Mouse (Mus musculus) spleen, adult 18-20 months (tissue): Measurements from ENCODE around the gene Focad.

Experiments used
- DNase-seq, 2 experiments: peaks; one replicate each; pipeline ENCODE4 v3.0.0; 2022; ENCODE audit warnings: mixed read lengths in 2 of 2

The Focad gene

DNA sequence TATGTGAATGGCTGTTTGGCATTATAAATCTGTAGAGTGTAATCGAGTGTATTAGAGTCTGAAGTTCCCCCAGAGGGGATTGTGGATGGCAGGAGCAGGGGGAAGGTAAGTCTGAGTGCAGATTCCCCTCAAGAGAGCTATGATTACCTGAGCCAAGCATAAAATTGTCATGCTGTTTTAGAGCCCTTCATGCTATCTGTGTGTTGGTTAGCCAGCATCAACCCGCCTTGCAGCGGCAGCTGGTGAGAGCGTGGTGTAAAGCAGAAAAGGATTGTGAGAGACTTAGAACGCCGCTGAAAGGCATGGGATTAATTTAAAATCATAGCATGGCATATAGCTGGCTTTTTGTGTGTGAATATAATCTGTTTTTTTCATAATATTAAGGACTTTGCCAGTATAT is 63.2 kb downstream of the Focad start:
- DNase-seq: no peak

DNA sequence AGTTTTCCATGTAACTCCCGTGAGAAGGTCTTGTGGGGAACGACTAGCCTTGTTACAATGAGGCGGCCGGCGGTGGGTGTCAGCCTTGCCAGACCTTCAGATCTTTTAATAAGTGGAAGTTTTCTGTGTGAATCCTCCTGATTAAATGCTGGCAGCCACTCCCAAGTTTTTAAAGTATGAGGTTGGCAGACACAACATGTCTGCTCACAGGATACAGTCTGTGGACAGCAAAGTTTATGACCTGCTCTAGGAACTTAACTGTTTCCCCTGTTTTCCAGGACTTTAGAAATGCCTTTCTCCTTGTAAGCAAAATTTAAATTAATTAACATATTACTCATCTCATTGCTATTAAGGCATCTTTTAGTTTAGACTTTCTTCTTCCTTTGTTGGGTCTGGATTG is 64.8 kb downstream of the Focad start:
- no peak for DNase-seq

DNA sequence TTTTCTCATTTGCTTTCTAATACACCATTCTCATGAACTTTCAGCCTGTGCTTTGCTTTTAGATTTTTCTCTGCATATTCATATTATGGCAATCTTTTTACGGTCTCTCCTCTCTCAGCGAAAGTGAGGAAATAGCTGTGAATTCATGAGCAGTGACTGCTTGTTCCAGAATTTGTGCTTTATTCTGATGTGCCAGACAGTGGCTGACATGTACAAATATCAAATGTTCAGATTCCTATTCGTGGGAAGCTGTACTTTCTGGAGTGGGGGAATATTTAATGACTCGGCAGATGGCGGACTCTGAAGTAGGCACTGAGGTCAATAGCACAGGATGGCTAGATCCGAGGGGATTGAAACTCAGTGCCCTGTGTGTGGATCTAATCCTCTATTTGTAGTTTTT is 65.3 kb downstream of the Focad start:
- no peak for DNase-seq

DNA sequence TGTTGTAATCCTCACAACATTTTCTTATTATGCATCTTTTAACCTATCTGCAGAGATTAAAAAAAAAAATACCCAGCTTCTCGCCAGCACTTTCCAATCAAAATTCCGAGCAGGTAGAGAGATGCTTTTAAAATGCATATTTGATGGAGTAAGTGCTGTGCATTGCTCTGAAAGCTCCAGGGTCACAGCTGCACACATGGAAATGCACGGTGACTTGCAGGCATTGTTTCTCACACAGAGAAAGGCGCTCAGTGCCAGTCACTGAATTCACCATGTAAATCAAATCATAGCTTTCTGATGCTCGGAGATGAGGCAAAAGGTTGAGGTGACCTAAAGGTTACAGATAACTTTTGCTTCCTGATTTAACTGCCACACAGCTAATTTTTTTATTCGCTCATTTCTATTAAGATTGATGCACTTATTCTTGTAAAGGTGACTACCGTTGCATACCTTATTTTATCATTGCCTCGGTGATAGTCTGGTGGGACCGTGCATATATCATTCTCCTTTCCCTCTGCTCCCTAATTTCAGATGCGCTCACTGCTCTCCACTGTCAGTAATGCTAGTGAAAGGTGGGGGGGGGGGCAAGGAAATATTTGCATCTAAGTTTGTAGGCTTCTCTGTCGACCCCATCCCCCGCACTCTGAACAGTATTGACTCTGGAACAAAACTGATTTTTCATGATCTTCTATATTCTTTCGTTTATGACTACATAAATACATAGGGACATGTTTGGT is 69.2 kb downstream of the Focad start:
- DNase-seq: no peak

DNA sequence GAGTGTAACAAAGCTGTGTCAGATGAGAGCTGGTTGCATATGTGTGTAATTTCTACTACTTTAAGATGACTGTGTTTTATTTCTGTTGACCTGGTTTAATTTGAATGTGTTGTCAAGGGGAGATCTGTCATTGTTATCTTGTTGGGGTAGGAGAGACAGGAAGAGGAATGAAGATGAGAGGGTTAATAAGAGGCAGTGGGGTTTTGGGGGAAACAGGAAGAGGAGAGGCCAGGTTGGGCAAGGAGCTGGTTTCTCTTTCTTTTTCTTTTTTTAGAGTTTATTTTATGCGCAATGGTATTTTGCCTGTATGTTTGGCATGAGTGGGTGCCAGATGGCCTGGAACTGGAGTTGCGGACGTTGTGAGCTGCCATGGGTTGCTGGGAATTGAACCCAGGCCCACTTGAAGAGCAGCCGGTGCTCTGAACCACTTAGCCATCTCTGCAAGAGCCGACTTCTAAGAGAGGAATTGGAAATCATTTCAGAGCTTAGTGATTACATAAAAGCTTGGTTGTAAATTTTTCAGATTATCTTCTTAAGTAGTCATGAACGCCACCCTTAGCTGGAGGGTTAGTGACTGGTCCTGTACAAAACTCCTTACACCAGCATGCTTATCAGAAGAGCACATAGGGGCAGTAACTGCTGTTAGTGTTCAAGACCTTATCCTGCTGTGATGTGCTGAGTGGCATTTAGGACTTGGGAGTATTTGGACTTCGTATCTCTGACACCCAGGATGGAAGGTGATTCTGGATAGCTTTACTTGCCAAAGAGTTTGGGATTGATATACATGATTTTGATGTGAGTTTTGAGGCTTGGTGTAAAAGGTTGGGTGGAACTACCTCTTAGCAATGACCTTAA is 72.8 kb downstream of the Focad start:
- peak in 1 of 2 experiments; percentile 5 for DNase-seq

DNA sequence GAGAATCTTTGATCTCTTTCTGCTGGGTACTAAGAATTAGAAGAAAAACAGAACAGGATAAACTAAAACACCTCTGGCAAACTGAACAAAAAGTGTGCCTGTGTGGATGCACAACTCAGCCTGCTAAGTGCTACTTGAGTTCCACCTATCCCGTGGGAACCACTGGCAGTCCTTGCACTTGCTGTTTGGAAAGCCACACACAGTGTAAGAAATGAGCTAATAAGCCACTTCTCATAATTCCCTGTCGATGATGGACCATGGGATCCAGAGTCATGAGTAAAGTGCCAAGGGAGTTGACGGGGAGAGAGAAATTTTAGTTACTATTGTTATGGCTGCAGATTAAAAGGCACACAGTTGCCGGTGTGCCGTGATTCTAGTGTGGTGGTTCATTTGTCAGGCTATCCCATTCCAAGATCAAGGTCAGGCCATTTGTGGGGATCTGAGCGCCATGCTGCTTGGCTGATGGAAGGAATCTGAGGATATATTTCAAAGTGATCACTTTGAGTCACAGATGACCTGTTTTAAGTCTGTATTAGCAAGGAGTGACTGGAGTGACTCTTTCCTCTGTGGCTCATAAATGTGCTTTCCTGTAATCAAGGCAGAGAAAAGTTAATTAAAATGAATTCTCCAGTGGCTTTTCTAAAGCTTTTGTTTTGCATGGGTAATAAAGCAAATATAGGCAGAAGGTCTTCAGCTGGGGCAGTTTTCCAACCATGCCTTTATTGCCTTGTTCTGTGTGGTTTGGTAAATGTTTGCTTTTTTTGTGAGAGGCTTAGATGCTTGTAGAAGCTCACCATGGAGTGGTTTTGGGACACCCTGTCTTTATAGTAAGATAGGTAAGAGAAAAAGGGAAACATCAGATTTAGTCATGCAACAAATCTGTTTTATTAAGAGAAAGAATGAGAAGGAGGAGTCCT is 80.9 kb downstream of the Focad start:
- no peak for DNase-seq

DNA sequence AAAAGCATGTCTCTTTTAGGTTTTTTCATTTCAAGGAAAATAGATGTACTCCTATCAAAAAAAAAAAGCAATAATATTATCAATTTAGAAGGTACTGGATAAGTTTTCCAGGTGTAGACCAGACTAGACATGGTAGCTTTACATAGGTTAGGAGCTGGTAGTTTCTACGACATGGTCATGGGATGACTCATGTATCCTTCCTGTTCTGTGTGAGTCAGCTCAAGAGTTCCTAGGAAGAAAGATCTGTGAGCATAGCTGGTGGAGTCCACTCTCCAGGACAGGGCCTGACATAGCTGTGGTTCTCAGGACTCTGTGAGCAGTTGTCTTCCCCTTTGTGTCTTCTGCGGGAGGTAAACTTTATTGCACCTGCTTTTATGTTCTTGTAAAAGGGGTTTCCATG is 84.9 kb downstream of the Focad start:
- DNase-seq: no peak

DNA sequence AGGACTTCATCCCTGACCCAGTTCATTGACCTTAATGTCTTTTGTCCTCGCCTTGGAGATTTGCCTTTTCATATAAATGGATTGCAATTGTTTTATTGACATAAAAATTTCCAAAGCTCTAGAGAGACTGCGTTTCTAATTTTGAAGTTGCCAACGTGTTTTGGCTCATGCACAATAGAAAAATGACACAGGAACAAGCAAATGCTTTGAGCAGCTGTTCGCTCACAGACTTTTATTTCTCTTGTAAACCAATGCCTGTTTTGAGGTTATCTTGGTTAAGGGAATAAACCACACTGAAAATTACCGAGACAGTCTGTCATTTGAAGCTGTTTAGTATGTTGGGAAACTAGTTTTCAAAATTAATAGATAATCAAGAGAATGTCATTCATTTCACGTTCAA is 89.9 kb downstream of the Focad start:
- DNase-seq: no peak

DNA sequence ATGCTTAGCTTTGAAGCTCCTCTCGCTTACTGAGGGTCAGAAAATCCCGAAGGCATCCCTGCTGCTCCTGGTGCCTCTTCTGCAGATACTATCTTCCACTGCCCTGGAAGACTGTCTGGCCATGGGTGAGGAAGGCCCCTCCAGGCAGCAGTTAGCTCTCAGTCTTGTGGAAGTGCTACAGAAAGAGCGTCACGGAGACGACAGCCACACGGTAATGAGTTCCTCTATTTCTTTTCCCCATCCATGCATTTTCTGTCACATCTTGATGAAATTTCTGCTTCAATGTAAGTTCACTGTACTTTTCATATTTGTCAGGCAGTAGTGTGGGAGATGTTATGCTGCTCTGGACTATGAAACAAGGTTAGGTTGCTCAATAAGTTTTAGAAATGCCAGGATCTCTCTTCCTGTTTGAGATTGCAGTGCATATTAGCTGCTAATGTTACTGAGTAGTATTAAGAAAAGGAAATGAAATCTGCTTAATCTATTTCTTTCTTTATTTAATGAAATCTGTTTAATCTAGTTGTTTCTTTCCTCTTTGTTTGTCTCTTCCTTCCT is 91.5 kb downstream of the Focad start:
- DNase-seq: no peak

DNA sequence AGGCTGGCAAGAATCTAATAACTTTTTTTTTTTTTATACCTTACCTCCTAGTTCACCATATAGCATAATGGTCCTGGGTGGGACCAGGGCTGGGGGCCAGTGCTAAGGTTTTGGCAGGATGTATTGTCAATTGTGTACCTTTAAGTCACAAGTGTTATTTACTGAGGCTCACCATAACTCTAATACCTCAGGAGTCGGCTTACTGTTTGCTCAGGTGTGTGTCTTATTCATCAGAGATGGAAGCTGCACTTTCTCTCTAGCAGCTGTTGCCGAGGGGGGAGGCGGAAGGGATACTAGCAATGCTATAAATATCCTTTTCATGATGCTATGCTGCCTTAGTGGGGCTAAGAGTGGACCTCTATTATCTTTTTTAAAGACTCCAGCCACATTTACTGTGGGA is 93.2 kb downstream of the Focad start:
- DNase-seq: no peak

DNA sequence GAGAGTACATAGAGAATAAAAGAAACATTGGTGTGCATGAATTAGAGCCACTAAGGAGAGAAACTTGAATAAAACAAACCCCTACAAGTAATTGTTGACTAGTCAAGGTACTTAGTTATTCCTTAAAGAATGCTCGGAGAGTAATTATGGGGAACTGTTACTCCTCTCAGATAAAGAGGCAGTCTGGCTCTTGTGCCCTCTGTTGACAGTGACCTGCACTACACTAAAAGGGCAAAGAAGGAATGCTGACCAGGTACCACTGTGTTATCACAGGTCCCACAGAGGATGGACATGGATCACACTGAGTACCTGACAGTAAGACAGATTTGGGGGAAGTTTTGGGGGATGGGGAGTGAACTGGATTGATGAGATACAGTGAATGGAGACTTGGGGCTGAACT is 95.1 kb downstream of the Focad start:
- DNase-seq: no peak

DNA sequence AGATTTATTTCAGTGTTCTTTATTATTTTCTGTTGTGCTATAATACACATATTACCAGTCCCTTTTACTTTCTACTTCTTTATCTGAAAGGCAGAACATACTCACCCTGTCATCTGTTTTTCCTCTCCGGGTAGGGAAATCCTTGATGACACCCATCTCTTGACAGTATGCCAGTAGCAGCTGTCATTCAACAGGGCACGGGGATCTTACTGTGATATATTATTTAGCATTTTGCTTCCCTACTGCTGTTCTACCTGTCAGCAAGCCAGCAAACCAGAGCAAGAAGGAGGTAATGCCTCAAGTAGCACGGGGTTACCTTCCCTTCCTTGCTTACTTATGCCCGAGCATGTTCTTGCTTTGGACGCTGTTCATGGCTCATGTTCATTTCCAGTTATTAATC is 99.8 kb downstream of the Focad start:
- no peak for DNase-seq

DNA sequence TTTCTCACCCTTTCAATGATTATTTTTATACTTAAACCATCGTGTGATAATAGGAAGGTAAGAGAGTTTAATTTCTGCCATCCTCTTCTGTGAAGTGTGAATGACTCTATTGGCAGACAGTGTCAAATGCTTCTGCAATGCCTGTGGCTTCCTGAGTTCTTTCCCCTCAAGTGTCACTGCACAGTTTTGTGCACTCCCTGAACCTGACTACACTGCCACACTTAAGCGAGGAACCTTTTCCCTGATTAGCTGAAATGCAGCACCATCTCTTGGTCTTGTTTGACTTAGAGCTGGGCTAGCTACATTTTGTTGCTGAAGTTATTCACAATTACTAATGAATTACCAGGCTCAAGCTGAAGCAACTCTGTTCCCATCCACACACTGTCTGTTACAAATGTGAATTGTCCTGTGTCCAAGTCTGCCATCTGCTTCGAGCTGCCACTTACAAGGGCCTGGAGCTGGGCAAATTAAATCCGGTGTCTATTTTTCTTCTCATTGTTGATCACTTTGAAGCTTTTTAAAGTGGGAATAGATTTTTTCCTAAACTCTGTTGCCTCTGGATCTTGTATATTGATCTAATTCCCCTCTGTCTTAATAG is 101.6 kb downstream of the Focad start:
- DNase-seq: no peak

DNA sequence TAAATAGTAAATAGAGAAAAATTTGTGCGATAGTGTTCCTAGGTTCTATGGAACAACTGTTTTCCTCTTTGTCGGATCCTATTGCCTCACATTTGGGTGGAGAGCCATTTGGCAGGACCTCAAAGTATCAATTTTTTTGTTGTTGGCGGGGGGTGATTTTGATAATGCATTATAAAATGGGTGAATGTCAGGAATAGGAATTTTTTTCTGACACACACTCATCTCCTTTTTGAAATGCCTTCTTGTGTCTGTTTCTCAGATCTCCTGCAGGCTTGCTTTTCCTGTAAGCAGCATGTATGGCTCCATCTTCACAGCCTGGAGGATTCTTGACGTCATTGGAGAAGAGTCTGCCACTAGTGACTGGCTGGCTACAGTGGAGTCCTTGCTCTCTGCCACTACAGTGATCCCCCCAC is 102.1 kb downstream of the Focad start:
- no peak for DNase-seq

DNA sequence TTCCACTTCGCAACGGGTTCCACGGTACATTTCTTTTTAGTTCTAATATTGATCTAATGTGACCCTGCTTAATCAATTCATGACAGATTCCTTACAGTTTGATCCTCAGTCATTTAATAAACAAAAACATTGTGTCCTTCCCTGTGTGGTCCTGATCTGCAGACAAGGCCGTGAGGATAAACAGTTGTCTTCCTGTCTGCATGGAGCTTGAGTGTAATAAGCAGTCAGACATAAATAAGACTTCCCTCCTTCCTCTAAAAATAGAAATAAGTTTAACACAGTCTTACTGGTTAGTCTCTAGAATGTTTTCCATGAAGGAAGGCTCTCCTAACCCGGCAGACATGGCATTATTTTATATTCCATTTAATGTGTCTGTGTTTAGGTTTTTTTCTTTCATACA is 102.8 kb downstream of the Focad start:
- DNase-seq: no peak

DNA sequence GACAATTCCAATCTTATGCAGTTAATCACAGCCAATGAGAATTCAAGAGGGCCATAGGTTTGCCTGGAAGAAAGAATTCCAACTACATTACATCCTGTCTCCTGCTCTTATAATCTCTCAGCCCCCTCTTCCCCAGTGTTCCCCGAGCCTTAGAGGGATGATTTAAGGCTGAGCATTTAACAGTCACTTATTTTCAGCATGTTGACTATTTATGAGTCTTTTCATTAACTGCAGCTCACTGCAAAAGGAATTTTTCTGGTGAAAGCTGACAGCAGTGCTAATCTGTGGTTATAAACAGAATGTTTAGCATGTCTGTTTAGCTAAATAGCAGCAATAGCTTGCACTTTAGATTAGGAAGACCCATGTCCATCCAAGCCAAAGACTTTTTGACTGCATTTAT is 104.8 kb downstream of the Focad start:
- DNase-seq: no peak

DNA sequence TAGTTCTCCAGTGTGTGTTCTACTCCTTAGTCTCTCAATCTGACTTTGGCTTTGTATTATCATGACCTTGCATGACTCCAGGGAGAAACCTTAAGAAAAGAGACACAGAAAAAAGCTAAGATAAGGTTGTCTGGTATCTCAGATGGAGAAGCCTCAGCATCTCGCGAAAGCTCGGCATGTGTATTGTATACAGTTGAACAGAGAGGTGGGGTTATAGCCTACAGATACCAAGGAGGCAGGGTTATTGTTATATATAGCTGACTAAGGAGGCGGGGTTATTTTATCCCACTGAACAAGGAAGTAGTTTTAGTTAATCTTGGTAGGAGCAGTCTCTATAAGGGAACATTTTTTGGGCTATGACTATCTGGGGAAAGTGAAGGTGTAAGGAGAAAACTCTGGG is 106.6 kb downstream of the Focad start:
- no peak for DNase-seq

DNA sequence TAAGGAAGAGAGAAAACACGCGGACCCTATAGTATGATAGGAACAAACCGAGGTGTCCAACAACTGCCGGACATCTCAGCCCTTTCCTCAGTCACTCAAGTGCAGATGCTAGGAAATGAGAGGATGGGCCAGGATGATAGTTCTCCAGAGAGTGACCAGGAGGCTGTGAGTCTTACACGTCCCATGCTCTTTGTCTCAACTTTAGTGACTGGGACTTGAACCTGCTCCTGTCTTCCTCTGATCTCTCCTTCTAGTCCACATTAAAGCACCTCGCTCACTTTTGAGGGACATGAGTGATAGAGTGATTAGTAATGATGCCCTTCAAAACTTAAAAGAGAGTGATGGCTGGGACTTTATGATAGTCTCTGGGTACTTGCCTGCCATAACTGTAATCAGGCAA is 114.2 kb downstream of the Focad start:
- no peak for DNase-seq

DNA sequence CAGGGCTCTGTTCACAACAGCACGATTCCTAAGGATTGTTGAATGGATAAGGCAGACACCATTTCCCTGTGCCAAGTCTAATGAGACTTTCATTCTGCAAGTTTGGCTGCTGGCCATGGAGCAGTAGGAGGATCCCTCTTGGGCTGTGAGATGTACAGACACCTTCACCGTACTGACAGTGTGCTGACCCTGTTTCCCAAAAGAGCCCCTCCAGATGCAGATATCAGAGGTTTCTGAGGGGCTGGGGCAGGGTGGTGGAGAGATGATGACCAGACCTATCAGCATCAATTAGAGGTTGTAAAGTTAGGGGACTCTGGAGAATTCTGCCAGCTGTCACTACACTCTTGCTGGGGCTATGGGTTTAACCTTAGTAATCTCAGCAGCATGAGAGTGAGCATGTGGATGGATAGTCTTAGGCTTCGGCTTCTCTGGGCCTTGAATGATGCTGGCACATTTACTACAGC is 115.0 kb downstream of the Focad start:
- DNase-seq: no peak

DNA sequence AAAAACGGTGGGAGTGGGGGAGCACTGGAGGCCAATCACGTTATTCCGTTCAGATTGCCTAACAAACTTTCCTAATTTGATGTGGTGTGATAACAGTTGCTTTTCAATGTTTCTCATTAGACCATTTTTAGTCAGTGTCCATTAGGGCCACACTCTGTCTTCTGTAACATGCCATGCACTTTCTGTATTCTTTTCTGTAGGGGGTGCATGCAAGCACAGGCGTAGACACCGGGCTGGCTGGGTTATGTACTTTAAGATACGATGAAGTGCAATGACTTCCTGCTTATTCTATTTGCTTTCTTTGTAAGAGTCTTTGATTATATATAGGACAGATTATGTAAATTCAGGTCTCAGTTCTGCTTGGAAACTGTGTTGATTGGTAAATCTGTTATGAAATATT is 116.2 kb downstream of the Focad start:
- DNase-seq: no peak

DNA sequence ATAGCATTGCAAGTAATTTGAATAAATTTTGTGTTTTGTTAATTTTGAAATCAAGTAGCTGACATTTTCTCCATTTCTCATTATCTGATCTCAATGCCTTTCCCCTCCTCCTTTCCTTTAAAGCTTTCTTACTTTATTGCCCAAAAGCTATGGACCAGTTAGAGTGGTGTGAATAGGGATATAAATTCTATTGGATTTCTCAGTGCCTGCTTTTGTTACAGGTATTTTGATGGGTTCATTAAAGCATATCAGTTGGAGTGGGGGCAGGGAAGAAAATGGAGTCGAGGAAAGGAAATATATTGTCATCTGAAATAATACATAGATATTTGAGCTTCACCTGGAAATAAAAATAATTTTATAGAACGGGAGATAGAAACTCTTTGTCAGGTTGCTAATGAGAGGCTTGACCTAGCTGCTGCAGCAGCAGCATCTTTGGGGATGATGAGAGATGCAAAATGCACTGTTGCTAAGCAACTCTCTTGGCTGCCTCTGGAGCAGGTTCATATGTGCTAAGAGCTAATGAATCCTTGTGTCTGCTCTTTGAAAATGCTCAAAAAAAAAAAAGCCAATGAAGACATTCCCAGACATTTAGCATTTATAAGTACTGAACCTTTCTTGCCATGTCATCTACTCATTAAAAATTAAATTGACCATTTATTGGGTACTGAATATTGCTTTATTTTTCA is 116.9 kb downstream of the Focad start:
- no peak for DNase-seq

DNA sequence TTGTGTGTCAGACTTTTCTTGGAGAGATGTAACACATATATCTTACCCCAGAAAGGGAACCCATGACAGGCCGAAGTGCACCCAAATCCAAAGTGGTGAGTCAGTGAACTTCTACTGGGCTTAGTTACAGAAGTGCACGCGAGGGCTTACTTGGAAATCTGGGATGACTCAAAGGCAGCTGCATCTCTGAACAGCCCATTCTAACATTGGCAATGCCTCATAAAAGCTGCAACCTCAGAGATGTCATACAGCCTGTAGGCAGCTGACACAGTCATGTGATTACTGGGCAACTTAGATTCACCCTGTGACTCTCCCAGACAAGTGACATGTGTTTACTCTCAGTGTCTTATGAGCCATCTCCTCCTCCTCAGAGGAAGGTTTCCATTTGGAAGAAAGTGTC is 119.5 kb downstream of the Focad start:
- no peak for DNase-seq
